Mouse (Mus musculus): ENCODE data around the gene Nup210l. TPM values are rescaled to one million over a fixed set of nuclear protein-coding genes. Genes with fewer than 3 reads are reported as not detected.

Nup210l gene
- polyA plus RNA-seq (2012; rRNA removed) = 0.53 and 0.56 TPM in 2 replicates

DNA sequence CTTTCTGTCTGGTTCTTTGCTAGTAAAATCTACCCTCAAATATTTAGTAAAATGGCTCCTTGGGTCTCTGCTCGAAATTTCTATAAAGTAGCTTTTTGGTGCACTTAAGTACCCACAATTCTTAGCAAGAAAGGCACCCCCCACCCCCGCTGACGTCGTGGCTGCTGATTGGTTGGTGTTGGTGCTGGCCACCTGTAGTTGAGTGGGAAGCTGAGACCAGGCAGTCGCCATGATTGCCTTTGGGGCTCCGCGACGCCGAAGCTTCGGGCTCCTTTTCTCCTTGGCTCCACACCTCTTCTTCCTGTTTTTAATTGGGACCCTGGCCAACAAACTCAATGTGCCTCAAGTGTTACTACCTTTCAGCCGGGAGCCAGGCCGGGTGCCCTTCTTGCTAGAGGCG is at the start of gene Nup210l:
Gene Nup210l, plus strand, starts transcription at position 195 of the 400 bp plus-strand sequence.
- Histone ChIP-seq H3K27ac (ENCODE audit: insufficient read depth, low read length) (no peak within 1 kb of the TSS), H3K36me3 (ENCODE audit: control insufficient read depth, insufficient read depth, low read length) (peaks cover 8% of the 10 kb centered on the region), H3K4me3 (ENCODE audit: extremely low read depth, insufficient read depth, insufficient read length) (no peak within 1 kb of the TSS), H3K4me1 (ENCODE audit: control insufficient read depth, insufficient read depth, insufficient read length) (no peaks in the 10 kb centered on the region), H3K27me3 (ENCODE audit: control insufficient read depth, insufficient read depth, low read length) (no peaks in the 10 kb centered on the region)
- DNase-seq (ENCODE audit: low read depth in 1 of 2, low spot score in 2 of 2) = no peak
- 84% methylated on average over 13 of the region's 13 CpGs for WGBS
- TF ChIP-seq CTCF (IDR thresholded peaks at IDR 0.05; ENCODE audit: extremely low read depth, insufficient read depth, insufficient read length, insufficient replicate concordance) (no peak), POLR2A (IDR thresholded peaks at IDR 0.05; ENCODE audit: low read depth, low read length) (no peak)

- Histone ChIP-seq H3K36me3 (ENCODE audit: control insufficient read depth, insufficient read depth, low read length) (peaks cover 25% of the 10 kb centered on the region), H3K4me3 (ENCODE audit: extremely low read depth, insufficient read depth, insufficient read length) (no peak overlapping the region), H3K4me1 (ENCODE audit: control insufficient read depth, insufficient read depth, insufficient read length) (no peaks in the 10 kb centered on the region), H3K27ac (ENCODE audit: insufficient read depth, low read length) (no peak overlapping the region), H3K27me3 (ENCODE audit: control insufficient read depth, insufficient read depth, low read length) (no peaks in the 10 kb centered on the region)
- DNase-seq (ENCODE audit: low read depth in 1 of 2, low spot score in 2 of 2) = no peak
- TF ChIP-seq CTCF (IDR thresholded peaks at IDR 0.05; ENCODE audit: extremely low read depth, insufficient read depth, insufficient read length, insufficient replicate concordance) (no peak), POLR2A (IDR thresholded peaks at IDR 0.05; ENCODE audit: low read depth, low read length) (no peak)
- 94% methylated on average over 6 of the region's 6 CpGs for WGBS
Measured at GRCm38 (mm10) chr3:90061549-90061948, 42.4 kb upstream of the Nup210l start.

- 82% methylated on average over 2 of the region's 2 CpGs for WGBS
- no peak overlapping the region for H3K4me3 ChIP-seq (ENCODE audit: extremely low read depth, insufficient read depth, insufficient read length)
- H3K4me1 ChIP-seq (ENCODE audit: control insufficient read depth, insufficient read depth, insufficient read length) = no peaks in the 10 kb centered on the region
- DNase-seq (ENCODE audit: low read depth in 1 of 2, low spot score in 2 of 2) = no peak
- peaks cover 20% of the 10 kb centered on the region for H3K36me3 ChIP-seq (ENCODE audit: control insufficient read depth, insufficient read depth, low read length)
- H3K27me3 ChIP-seq (ENCODE audit: control insufficient read depth, insufficient read depth, low read length) = no peaks in the 10 kb centered on the region
- TF ChIP-seq CTCF (IDR thresholded peaks at IDR 0.05; ENCODE audit: extremely low read depth, insufficient read depth, insufficient read length, insufficient replicate concordance) (no peak), POLR2A (IDR thresholded peaks at IDR 0.05; ENCODE audit: low read depth, low read length) (no peak)
- no peak overlapping the region for H3K27ac ChIP-seq (ENCODE audit: insufficient read depth, low read length)
Measured at GRCm38 (mm10) chr3:90062539-90062938, 41.4 kb upstream of the Nup210l start.

- Histone ChIP-seq H3K27ac (ENCODE audit: insufficient read depth, low read length) (no peak overlapping the region), H3K27me3 (ENCODE audit: control insufficient read depth, insufficient read depth, low read length) (no peaks in the 10 kb centered on the region), H3K4me1 (ENCODE audit: control insufficient read depth, insufficient read depth, insufficient read length) (no peaks in the 10 kb centered on the region), H3K4me3 (ENCODE audit: extremely low read depth, insufficient read depth, insufficient read length) (no peak overlapping the region), H3K36me3 (ENCODE audit: control insufficient read depth, insufficient read depth, low read length) (peaks cover 17% of the 10 kb centered on the region)
- no peak for DNase-seq (ENCODE audit: low read depth in 1 of 2, low spot score in 2 of 2)
- 84% methylated on average over 3 of the region's 3 CpGs for WGBS
- TF ChIP-seq POLR2A (IDR thresholded peaks at IDR 0.05; ENCODE audit: low read depth, low read length) = no peak
- no peak for TF ChIP-seq CTCF (IDR thresholded peaks at IDR 0.05; ENCODE audit: extremely low read depth, insufficient read depth, insufficient read length, insufficient replicate concordance)
Measured at GRCm38 (mm10) chr3:90064383-90064782, 39.5 kb upstream of the Nup210l start.

GRCm38 (mm10) chr3:90065553-90065952 is 38.4 kb upstream of the Nup210l start:
- H3K4me3 ChIP-seq (ENCODE audit: extremely low read depth, insufficient read depth, insufficient read length) = no peak overlapping the region
- peak in 1 of 2 experiments; percentile 53 for DNase-seq (ENCODE audit: low read depth in 1 of 2, low spot score in 2 of 2)
- no peaks in the 10 kb centered on the region for H3K4me1 ChIP-seq (ENCODE audit: control insufficient read depth, insufficient read depth, insufficient read length)
- peaks cover 15% of the 10 kb centered on the region for H3K36me3 ChIP-seq (ENCODE audit: control insufficient read depth, insufficient read depth, low read length)
- no peak overlapping the region for H3K27ac ChIP-seq (ENCODE audit: insufficient read depth, low read length)
- H3K27me3 ChIP-seq (ENCODE audit: control insufficient read depth, insufficient read depth, low read length) = no peaks in the 10 kb centered on the region
- TF ChIP-seq CTCF (IDR thresholded peaks at IDR 0.05; ENCODE audit: extremely low read depth, insufficient read depth, insufficient read length, insufficient replicate concordance) (peak; percentile 50; the same call in 1 of the 2 replicates), POLR2A (IDR thresholded peaks at IDR 0.05; ENCODE audit: low read depth, low read length) (no peak)
- WGBS = 51% methylated on average over 3 of the region's 3 CpGs

- H3K4me3 ChIP-seq (ENCODE audit: extremely low read depth, insufficient read depth, insufficient read length) = no peak overlapping the region
- DNase-seq (ENCODE audit: low read depth in 1 of 2, low spot score in 2 of 2) = no peak
- no peak overlapping the region for H3K27ac ChIP-seq (ENCODE audit: insufficient read depth, low read length)
- H3K27me3 ChIP-seq (ENCODE audit: control insufficient read depth, insufficient read depth, low read length) = no peaks in the 10 kb centered on the region
- no peak for TF ChIP-seq CTCF (IDR thresholded peaks at IDR 0.05; ENCODE audit: extremely low read depth, insufficient read depth, insufficient read length, insufficient replicate concordance)
- TF ChIP-seq POLR2A (IDR thresholded peaks at IDR 0.05; ENCODE audit: low read depth, low read length) = no peak
- no peaks in the 10 kb centered on the region for H3K4me1 ChIP-seq (ENCODE audit: control insufficient read depth, insufficient read depth, insufficient read length)
- WGBS = 91% methylated on average over 4 of the region's 4 CpGs
- peaks cover 6% of the 10 kb centered on the region; the same call in 1 of the 2 replicates for H3K36me3 ChIP-seq (ENCODE audit: control insufficient read depth, insufficient read depth, low read length)
Measured at GRCm38 (mm10) chr3:90067851-90068250, 36.1 kb upstream of the Nup210l start.

DNA sequence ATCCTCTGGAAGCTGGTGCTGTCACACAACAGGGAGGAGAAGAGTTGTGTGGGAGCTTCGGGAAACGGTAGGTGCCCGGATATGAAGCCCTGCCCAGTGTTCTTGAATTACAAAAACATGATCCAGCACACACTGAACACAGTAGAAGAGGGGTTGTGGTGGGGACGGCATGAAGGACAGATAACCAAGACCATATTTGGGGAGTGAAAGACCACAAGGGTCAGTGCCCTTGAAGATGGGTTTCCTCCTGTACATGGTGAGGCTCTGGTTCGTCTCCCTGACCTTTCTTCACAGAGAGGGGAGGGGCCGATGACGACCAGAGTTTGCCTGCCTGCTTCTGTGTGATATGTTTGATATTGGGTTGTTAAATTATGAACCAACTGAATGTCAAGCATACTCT is 34.2 kb upstream of the Nup210l start:
- H3K36me3 ChIP-seq (ENCODE audit: control insufficient read depth, insufficient read depth, low read length) = 0 out of 2 replicates have a peak, but pooled peaks cover 1% of the 10 kb centered on the region
- H3K4me1 ChIP-seq (ENCODE audit: control insufficient read depth, insufficient read depth, insufficient read length) = no peaks in the 10 kb centered on the region
- H3K27me3 ChIP-seq (ENCODE audit: control insufficient read depth, insufficient read depth, low read length) = no peaks in the 10 kb centered on the region
- H3K27ac ChIP-seq (ENCODE audit: insufficient read depth, low read length) = no peak overlapping the region
- no peak overlapping the region for H3K4me3 ChIP-seq (ENCODE audit: extremely low read depth, insufficient read depth, insufficient read length)
- DNase-seq (ENCODE audit: low read depth in 1 of 2, low spot score in 2 of 2) = no peak
- WGBS = 80% methylated on average over 7 of the region's 7 CpGs
- TF ChIP-seq CTCF (IDR thresholded peaks at IDR 0.05; ENCODE audit: extremely low read depth, insufficient read depth, insufficient read length, insufficient replicate concordance) (no peak), POLR2A (IDR thresholded peaks at IDR 0.05; ENCODE audit: low read depth, low read length) (no peak)

Measured in spleen, adult 2 months (tissue).